Mouse (Mus musculus): ENCODE data around the gene Scd4.

DNA sequence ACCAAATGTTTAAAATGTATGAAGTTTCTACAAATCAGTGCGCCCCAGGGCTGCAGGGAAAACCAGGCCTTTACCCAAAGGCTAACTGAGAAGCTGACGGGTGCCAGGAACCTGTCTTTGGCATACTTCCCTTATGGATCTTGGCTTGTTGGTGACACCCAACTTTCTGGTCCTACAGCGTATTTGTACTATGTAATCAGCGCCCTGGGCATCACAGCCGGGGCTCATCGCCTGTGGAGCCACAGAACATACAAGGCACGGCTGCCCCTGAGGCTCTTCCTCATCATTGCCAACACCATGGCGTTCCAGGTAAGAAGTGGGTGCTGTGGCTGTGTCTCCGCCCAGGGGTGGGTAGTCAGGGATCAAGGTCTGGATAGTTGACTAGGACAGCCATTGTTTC is 35.0 kb upstream of the Scd4 start:
- TF ChIP-seq CTCF (IDR thresholded peaks at IDR 0.05) (no peak), POLR2A (IDR thresholded peaks at IDR 0.05; ENCODE audit: insufficient read depth, low read depth, low read length) (no peak), EP300 (IDR thresholded peaks at IDR 0.05; ENCODE audit: insufficient read depth, low read depth, low read length) (no peak)

Measured in heart, adult 2 months (tissue).